Mouse (Mus musculus): ENCODE measurements around the gene Poll.

DNA sequence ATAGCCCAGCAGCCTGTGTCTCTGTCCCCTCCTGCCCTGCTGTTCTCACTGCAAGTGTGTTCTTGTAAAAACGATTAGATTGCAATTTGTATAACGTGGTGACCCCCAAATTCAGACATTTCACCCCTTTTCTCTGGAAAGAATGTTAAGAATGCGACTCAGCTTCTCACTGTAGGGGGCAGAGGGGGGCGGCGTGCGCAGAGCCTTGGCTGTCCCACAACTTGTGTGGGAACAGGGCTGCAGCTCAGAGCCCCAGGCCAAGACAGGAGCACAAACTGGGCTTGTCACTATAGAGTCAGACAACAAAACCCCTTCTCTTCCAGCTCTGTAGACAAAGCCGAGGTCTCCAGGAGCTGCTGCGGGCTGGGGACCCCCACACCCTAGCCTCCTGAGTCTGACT lies 21.8 kb upstream of the Poll start:
- TF ChIP-seq POLR2A (IDR thresholded peaks at IDR 0.05; ENCODE audit: insufficient read depth, low read depth, low read length) = no peak
- no peak for TF ChIP-seq EP300 (IDR thresholded peaks at IDR 0.05; ENCODE audit: insufficient read depth, low read depth, low read length)
- TF ChIP-seq CTCF (IDR thresholded peaks at IDR 0.05) = no peak

Measured in heart, adult 2 months (tissue).